Mouse (Mus musculus): ENCODE data around the gene Dcaf5. TPM values are rescaled to one million over a fixed set of nuclear protein-coding genes. Genes with fewer than 3 reads are reported as not detected.

Gene Dcaf5
- polyA plus RNA-seq, 1 experiment from 2014 or later = 10.1 TPM

DNA sequence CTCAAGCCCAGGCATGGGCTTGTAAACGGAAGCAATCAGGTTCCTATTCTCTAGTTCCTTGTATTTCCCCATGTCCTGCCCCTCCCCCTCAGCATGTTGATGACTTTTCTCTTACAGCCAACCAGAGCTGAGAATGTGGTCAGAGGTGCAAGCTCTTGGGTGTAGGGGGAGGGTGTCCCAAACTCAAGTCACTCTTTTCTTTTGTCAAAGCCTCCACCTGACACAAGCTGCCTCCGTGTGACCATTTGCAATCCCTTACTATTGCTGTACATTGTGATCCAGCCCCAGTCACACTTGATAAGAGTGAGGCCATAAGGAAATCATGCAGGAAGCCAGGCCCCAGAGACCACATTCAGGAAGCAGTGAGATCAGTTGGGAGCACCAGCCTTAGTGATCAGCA, 104.8 kb downstream of the Dcaf5 start:
- Histone ChIP-seq H3K4me2 (ENCODE audit: low read depth, low read length) (no peak overlapping the region), H3K27me3 (ENCODE audit: control insufficient read depth, insufficient read depth, low read length) (no peaks in the 10 kb centered on the region), H3K4me1 (ENCODE audit: control insufficient read depth, insufficient read depth, low read length) (no peaks in the 10 kb centered on the region), H3K9me3 (replicated peaks; ENCODE audit: control insufficient read depth, low read length) (no peaks in the 10 kb centered on the region), H3K9ac (replicated peaks; ENCODE audit: low read length) (no peak overlapping the region), H3K4me3 (ENCODE audit: low read depth, low read length) (no peak overlapping the region), H3K27ac (replicated peaks; ENCODE audit: low read depth, low read length) (no peak overlapping the region), H3K36me3 (replicated peaks; ENCODE audit: control insufficient read depth, insufficient read depth, low read depth, low read length) (no peaks in the 10 kb centered on the region)
- WGBS = 31% methylated on average over 2 of the region's 2 CpGs
- peak; percentile 6 for DNase-seq (ENCODE audit: low spot score)
- ATAC-seq (replicated peaks; ENCODE audit: insufficient number of reproducible peaks, low FRiP score, low TSS enrichment, low read depth) = no peak

DNA sequence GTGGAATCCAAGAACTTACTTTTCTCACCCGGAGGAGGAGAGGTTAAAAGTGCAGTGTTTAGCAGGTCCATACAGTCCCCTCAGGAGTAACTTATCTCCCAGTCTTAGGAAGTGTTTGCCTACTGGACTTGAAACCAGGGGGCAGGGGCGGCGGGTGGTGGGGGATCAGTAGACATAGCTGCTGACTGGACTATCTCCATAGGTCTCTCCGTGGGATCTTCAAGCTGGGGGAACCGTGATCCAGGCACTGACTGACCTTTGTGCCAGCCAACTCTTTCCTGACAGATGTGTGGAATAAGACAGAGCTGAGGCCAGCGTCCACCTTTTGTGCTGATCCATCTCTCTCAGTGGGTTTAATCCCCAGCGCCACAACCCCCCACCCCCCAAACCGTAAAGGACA, 105.6 kb downstream of the Dcaf5 start:
- Histone ChIP-seq H3K9me3 (replicated peaks; ENCODE audit: control insufficient read depth, low read length) (no peaks in the 10 kb centered on the region), H3K4me3 (ENCODE audit: low read depth, low read length) (no peak overlapping the region), H3K27me3 (ENCODE audit: control insufficient read depth, insufficient read depth, low read length) (no peaks in the 10 kb centered on the region), H3K4me2 (ENCODE audit: low read depth, low read length) (no peak overlapping the region), H3K9ac (replicated peaks; ENCODE audit: low read length) (no peak overlapping the region), H3K36me3 (replicated peaks; ENCODE audit: control insufficient read depth, insufficient read depth, low read depth, low read length) (no peaks in the 10 kb centered on the region), H3K27ac (replicated peaks; ENCODE audit: low read depth, low read length) (no peak overlapping the region), H3K4me1 (ENCODE audit: control insufficient read depth, insufficient read depth, low read length) (no peaks in the 10 kb centered on the region)
- DNase-seq (ENCODE audit: low spot score) (no peak), ATAC-seq (replicated peaks; ENCODE audit: insufficient number of reproducible peaks, low FRiP score, low TSS enrichment, low read depth) (no peak)
- 85% methylated on average over 8 of the region's 8 CpGs for WGBS

DNA sequence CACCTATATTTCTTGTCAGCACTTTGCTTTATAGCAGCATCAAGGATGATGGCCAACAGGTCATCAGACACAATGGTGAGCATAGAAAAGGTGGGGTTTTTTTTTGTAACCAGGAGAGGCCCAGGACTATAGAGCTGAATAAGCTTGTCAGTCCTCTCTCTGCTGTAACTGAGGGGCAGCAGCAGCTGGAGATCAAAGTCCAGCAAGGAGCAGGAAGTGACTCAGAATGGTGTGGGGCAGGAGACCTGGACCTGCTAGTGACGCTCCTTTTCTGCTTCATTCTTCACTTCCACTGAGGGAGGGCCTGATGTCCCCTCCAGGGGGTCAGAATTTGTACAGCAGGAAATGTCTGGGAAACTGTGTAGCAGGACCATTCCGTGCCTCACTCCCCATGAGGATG, 106.8 kb downstream of the Dcaf5 start:
- DNase-seq (ENCODE audit: low spot score) (no peak), ATAC-seq (replicated peaks; ENCODE audit: insufficient number of reproducible peaks, low FRiP score, low TSS enrichment, low read depth) (no peak)
- no peak overlapping the region for H3K4me3 ChIP-seq (ENCODE audit: low read depth, low read length)
- no peaks in the 10 kb centered on the region for H3K4me1 ChIP-seq (ENCODE audit: control insufficient read depth, insufficient read depth, low read length)
- H3K9ac ChIP-seq (replicated peaks; ENCODE audit: low read length) = no peak overlapping the region
- no peaks in the 10 kb centered on the region for H3K36me3 ChIP-seq (replicated peaks; ENCODE audit: control insufficient read depth, insufficient read depth, low read depth, low read length)
- no peak overlapping the region for H3K27ac ChIP-seq (replicated peaks; ENCODE audit: low read depth, low read length)
- no peaks in the 10 kb centered on the region for H3K27me3 ChIP-seq (ENCODE audit: control insufficient read depth, insufficient read depth, low read length)
- 48% methylated on average over 2 of the region's 2 CpGs for WGBS
- no peaks in the 10 kb centered on the region for H3K9me3 ChIP-seq (replicated peaks; ENCODE audit: control insufficient read depth, low read length)
- H3K4me2 ChIP-seq (ENCODE audit: low read depth, low read length) = no peak overlapping the region

DNA sequence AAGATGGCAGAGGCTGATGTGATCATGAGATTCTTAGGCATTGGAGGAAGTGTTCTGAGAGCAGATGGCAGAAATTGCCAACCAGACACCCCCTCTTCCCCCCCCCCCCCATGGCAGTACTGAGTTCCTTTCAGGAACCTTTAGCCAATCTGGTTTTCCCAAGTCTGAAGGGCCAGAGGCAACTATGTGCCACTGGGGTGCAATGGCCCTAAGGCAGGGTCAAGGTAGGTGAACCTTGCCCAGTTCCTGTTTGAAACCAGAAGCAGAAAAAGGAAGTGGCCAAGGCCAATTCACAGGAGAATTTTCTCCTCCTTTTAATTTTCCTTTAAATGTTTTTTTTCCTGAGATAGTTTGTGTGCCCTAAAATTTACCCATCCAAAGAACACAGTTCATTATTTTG, 110.4 kb downstream of the Dcaf5 start:
- H3K9me3 ChIP-seq (replicated peaks; ENCODE audit: control insufficient read depth, low read length) = no peaks in the 10 kb centered on the region
- no peaks in the 10 kb centered on the region for H3K27me3 ChIP-seq (ENCODE audit: control insufficient read depth, insufficient read depth, low read length)
- H3K9ac ChIP-seq (replicated peaks; ENCODE audit: low read length) = no peak overlapping the region
- H3K4me3 ChIP-seq (ENCODE audit: low read depth, low read length) = no peak overlapping the region
- H3K4me1 ChIP-seq (ENCODE audit: control insufficient read depth, insufficient read depth, low read length) = no peaks in the 10 kb centered on the region
- no peak for DNase-seq (ENCODE audit: low spot score)
- H3K4me2 ChIP-seq (ENCODE audit: low read depth, low read length) = no peak overlapping the region
- H3K27ac ChIP-seq (replicated peaks; ENCODE audit: low read depth, low read length) = no peak overlapping the region
- no peak for ATAC-seq (replicated peaks; ENCODE audit: insufficient number of reproducible peaks, low FRiP score, low TSS enrichment, low read depth)
- no peaks in the 10 kb centered on the region for H3K36me3 ChIP-seq (replicated peaks; ENCODE audit: control insufficient read depth, insufficient read depth, low read depth, low read length)

DNA sequence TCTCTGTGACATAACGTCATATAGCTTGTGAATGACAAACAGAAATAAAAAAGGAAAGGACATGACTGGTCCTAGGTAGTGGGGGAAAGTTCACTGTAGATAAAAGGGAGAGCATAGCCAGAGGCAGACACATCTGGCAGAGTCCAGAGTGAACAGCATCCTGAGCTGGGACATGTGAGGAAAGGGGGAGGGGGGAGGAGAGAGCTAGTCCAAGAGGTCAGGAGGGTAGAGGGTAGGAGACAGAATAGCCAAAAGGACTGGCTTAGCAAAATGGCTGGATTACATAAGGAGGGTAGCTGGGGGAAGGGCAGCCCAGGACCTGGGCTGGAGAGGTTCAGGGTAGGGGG, 111.6 kb downstream of the Dcaf5 start:
- Histone ChIP-seq H3K9ac (replicated peaks; ENCODE audit: low read length) (no peak overlapping the region), H3K4me1 (ENCODE audit: control insufficient read depth, insufficient read depth, low read length) (no peaks in the 10 kb centered on the region), H3K4me2 (ENCODE audit: low read depth, low read length) (no peak overlapping the region), H3K9me3 (replicated peaks; ENCODE audit: control insufficient read depth, low read length) (no peaks in the 10 kb centered on the region), H3K27me3 (ENCODE audit: control insufficient read depth, insufficient read depth, low read length) (no peaks in the 10 kb centered on the region), H3K27ac (replicated peaks; ENCODE audit: low read depth, low read length) (no peak overlapping the region), H3K4me3 (ENCODE audit: low read depth, low read length) (no peak overlapping the region), H3K36me3 (replicated peaks; ENCODE audit: control insufficient read depth, insufficient read depth, low read depth, low read length) (no peaks in the 10 kb centered on the region)
- ATAC-seq (replicated peaks; ENCODE audit: insufficient number of reproducible peaks, low FRiP score, low TSS enrichment, low read depth) (no peak), DNase-seq (ENCODE audit: low spot score) (no peak)
- WGBS = 43% methylated on average over 1 of the region's 1 CpGs

DNA sequence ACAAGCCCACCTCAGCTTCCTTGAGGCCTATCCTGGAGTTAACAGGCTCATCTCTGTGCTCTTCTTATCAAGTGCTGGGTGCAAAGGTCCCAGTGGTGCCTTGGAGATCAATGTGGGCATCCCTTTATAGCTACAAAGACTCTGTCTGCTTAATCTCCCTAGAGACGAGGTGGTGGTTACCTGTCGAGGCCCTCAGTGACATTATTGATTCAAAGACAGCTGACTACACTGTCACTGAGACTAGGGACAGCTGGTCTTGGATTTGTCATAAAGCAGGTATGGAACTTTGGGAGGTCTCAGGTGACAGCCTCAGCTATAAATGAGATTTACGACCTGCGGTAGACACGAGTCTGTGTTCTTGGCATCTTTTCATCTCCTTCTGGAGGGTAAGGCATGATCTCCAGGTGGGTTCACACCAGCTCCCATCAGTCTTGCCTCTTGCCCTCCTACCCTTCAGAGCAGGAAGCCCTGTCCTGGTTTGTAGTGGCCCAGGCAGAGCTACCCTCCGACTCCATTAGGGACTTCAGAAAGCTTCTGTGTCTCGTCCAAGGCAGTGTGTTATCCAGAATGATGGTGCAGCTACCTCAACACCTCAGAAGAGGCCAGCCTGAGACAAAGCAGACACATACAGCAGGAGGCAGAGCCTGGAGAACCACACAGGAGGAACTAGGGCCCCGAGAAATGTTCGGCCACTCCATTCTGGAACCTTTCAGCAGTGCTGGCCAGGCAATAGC, 112.2 kb downstream of the Dcaf5 start:
- no peak overlapping the region for H3K27ac ChIP-seq (replicated peaks; ENCODE audit: low read depth, low read length)
- H3K4me2 ChIP-seq (ENCODE audit: low read depth, low read length) = no peak overlapping the region
- no peak overlapping the region for H3K4me3 ChIP-seq (ENCODE audit: low read depth, low read length)
- H3K4me1 ChIP-seq (ENCODE audit: control insufficient read depth, insufficient read depth, low read length) = no peaks in the 10 kb centered on the region
- H3K36me3 ChIP-seq (replicated peaks; ENCODE audit: control insufficient read depth, insufficient read depth, low read depth, low read length) = no peaks in the 10 kb centered on the region
- H3K9ac ChIP-seq (replicated peaks; ENCODE audit: low read length) = no peak overlapping the region
- H3K9me3 ChIP-seq (replicated peaks; ENCODE audit: control insufficient read depth, low read length) = no peaks in the 10 kb centered on the region
- WGBS = 75% methylated on average over 9 of the region's 9 CpGs
- DNase-seq (ENCODE audit: low spot score) (no peak), ATAC-seq (replicated peaks; ENCODE audit: insufficient number of reproducible peaks, low FRiP score, low TSS enrichment, low read depth) (no peak)
- H3K27me3 ChIP-seq (ENCODE audit: control insufficient read depth, insufficient read depth, low read length) = no peaks in the 10 kb centered on the region

DNA sequence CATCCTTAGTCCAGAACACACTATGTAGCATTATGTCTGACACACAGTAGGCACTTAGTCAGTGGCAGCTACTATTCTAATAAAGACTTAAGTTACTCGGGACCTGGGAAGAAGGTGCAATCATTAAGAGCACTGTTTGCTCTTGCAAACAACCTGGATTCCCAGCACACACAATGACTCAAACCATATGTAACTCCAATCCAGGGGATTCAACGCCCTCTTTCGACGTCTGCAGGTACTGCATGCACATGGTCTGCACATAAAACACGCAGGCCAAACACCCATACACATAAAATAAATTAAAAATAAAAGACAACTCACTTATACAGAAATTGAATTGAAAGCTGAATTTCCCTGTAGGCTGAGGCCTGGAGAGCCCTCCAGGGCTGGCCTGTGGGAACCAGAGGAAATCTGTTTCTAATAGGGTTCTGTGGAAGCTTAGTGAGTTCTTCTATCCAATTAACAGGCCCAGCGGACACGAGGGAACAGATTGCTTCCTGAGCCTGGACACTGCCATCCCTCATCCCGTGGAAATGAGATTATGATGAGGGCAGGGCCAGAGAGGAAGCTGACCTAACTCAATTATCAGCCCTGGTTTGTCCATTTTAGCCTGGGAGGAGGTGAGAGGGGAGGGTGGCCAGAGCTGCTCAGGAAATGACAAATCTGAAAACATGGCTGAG, 112.9 kb downstream of the Dcaf5 start:
- Histone ChIP-seq H3K4me1 (ENCODE audit: control insufficient read depth, insufficient read depth, low read length) (no peaks in the 10 kb centered on the region), H3K9ac (replicated peaks; ENCODE audit: low read length) (no peak overlapping the region), H3K27me3 (ENCODE audit: control insufficient read depth, insufficient read depth, low read length) (no peaks in the 10 kb centered on the region), H3K27ac (replicated peaks; ENCODE audit: low read depth, low read length) (no peak overlapping the region), H3K4me3 (ENCODE audit: low read depth, low read length) (no peak overlapping the region), H3K9me3 (replicated peaks; ENCODE audit: control insufficient read depth, low read length) (no peaks in the 10 kb centered on the region), H3K36me3 (replicated peaks; ENCODE audit: control insufficient read depth, insufficient read depth, low read depth, low read length) (no peaks in the 10 kb centered on the region), H3K4me2 (ENCODE audit: low read depth, low read length) (no peak overlapping the region)
- DNase-seq (ENCODE audit: low spot score) = no peak
- ATAC-seq (replicated peaks; ENCODE audit: insufficient number of reproducible peaks, low FRiP score, low TSS enrichment, low read depth) = no peak
- 53% methylated on average over 8 of the region's 8 CpGs for WGBS

DNA sequence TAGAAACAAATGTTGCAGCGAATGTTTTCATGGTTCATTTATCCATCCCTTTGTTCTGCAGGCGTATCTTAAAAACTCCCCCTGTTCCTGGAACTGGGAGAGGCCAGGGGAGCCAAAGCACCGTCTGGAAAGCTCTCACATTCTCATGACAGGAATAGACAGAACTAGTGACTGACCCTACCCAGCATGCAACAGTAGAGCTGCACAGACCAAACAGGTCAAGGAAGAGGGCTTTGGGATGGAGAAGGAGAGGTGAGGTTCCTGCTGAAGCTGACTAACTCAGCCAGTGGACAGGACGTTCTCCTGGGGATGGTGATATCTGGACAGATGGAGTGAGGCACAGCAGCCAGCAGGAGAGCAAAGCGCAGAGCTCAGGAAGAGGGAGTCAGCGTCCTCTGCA, 113.9 kb downstream of the Dcaf5 start:
- DNase-seq (ENCODE audit: low spot score) (no peak), ATAC-seq (replicated peaks; ENCODE audit: insufficient number of reproducible peaks, low FRiP score, low TSS enrichment, low read depth) (no peak)
- Histone ChIP-seq H3K4me1 (ENCODE audit: control insufficient read depth, insufficient read depth, low read length) (no peaks in the 10 kb centered on the region), H3K27me3 (ENCODE audit: control insufficient read depth, insufficient read depth, low read length) (no peaks in the 10 kb centered on the region), H3K36me3 (replicated peaks; ENCODE audit: control insufficient read depth, insufficient read depth, low read depth, low read length) (no peaks in the 10 kb centered on the region), H3K4me3 (ENCODE audit: low read depth, low read length) (no peak overlapping the region), H3K9me3 (replicated peaks; ENCODE audit: control insufficient read depth, low read length) (no peaks in the 10 kb centered on the region), H3K9ac (replicated peaks; ENCODE audit: low read length) (no peak overlapping the region), H3K27ac (replicated peaks; ENCODE audit: low read depth, low read length) (no peak overlapping the region), H3K4me2 (ENCODE audit: low read depth, low read length) (no peak overlapping the region)
- WGBS = 77% methylated on average over 6 of the region's 6 CpGs

Measured in embryonic facial prominence, embryonic 11.5 days (tissue).